Mouse (Mus musculus) embryonic facial prominence, embryonic 11.5 days (tissue): ENCODE measurements at regions not wholly inside any gene's neighbourhood (a gene's known extent, or its start where the extent isn't known, plus 50 kb on each side); places are given as distances from the start of the nearest gene placed in this dataset.

Source experiments
- ATAC-seq: fragments of 200-750 bp; cut with Nextera tagmentation; replicated peaks from 2 replicates; pipeline ENCODE4 v1.8.0; 2017; ENCODE audit warnings: low read depth; ENCODE audit not compliant: insufficient number of reproducible peaks, low FRiP score, low TSS enrichment
- DNase-seq: peaks from one replicate; pipeline ENCODE4 v3.0.0-alpha.2; 2015; ENCODE audit warnings: low spot score
- H3K27ac ChIP-seq: fragments of 300-500 bp; sonication (generic); replicated peaks from 2 replicates; pipeline ENCODE4 v1.5.1; 2014; ENCODE audit warnings: mild to moderate bottlenecking, low read depth, low read length, control low read depth
- H3K27me3 ChIP-seq: fragments of 300-500 bp; sonication (generic); 2 replicates; pipeline ENCODE4 v1.6.1; 2014; ENCODE audit warnings: mild to moderate bottlenecking, low read length, moderate library complexity, mixed read lengths; ENCODE audit not compliant: control insufficient read depth, insufficient read depth
- H3K36me3 ChIP-seq: fragments of 300-500 bp; sonication (generic); replicated peaks from 2 replicates; pipeline ENCODE4 v1.6.1; 2014; ENCODE audit warnings: low read depth, mild to moderate bottlenecking, low read length, moderate library complexity, mixed read lengths; ENCODE audit not compliant: control insufficient read depth, insufficient read depth
- H3K4me1 ChIP-seq: fragments of 300-500 bp; sonication (generic); 2 replicates; pipeline ENCODE4 v1.6.1; 2014; ENCODE audit warnings: low read length, mixed read lengths; ENCODE audit not compliant: control insufficient read depth, insufficient read depth
- H3K4me2 ChIP-seq: fragments of 300-500 bp; sonication (generic); 2 replicates; pipeline ENCODE4 v1.6.1; 2014; ENCODE audit warnings: low read depth, mild to moderate bottlenecking, control low read depth, low read length, moderate library complexity
- H3K4me3 ChIP-seq: fragments of 300-500 bp; sonication (generic); 2 replicates; pipeline ENCODE4 v1.5.1; 2014; ENCODE audit warnings: low read depth, low read length, control low read depth
- H3K9ac ChIP-seq: fragments of 300-500 bp; sonication (generic); replicated peaks from 2 replicates; pipeline ENCODE4 v1.6.1; 2014; ENCODE audit warnings: mild to moderate bottlenecking, control low read depth, low read length
- H3K9me3 ChIP-seq: fragments of 300-500 bp; sonication (generic); replicated peaks from 2 replicates; pipeline ENCODE4 v1.6.1; 2016; ENCODE audit warnings: mild to moderate bottlenecking, low read length, inconsistent platforms, mixed read lengths; ENCODE audit not compliant: control insufficient read depth
- WGBS: fragments of 180-500 bp; shearing (Covaris S2); extraction: QIAGEN DNeasy Blood & Tissue Kit; methylation state at CpG from one replicate; pipeline ENCODE4 v1.1.7; 2014; 5-methylcytosine and 5-hydroxymethylcytosine counted together

DNA sequence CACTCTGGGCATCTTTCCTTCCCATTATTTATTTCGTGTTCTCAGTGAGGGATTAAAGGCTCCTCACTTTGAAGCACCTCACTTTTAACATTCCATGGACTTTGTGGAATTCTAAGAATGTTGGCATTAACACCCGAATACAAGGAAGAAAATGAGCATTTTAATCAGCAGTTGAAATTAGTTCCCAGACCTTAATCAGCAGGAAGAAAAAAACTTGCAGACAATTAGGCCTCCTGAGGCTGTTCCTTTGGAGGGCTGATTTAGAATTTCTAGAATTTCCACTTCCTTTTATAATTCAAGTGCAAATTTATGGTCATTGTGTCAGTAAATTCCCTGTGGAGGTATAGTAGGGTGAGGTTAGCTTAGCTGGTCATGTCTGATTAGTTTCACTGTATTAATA, 407.6 kb downstream of the Dync2h1 start:
- H3K4me3 ChIP-seq = no peak overlapping the region
- no peaks in the 10 kb centered on the region for H3K27me3 ChIP-seq
- no peak overlapping the region for H3K4me2 ChIP-seq
- no peak for ATAC-seq
- H3K9ac ChIP-seq = no peak overlapping the region
- no peaks in the 10 kb centered on the region for H3K4me1 ChIP-seq
- H3K36me3 ChIP-seq = no peaks in the 10 kb centered on the region
- WGBS = 38% methylated on average over 2 of the region's 2 CpGs
- H3K9me3 ChIP-seq = no peaks in the 10 kb centered on the region
- no peak for DNase-seq
- H3K27ac ChIP-seq = no peak overlapping the region

DNA sequence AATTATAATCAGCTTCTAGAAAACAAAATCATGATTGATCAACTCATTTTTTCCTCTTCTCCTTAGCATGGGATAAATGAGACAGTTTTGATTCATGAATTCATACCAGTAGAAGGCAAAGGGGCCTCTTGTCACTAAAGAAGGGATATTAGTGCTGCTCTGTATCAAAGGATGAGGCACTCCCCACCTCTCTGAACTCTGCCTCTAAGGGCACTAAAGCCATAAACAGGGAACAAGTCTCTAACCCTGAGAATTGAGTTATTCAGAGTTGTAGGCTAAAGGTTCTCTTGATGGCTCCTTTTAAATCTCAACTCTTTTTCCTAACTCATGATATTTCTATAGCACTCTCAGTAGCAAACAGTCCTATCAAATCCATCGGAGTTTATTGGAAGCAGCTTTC, 442.8 kb downstream of the Dync2h1 start:
- WGBS = 87% methylated on average over 1 of the region's 1 CpGs
- H3K9me3 ChIP-seq = no peaks in the 10 kb centered on the region
- no peaks in the 10 kb centered on the region for H3K27me3 ChIP-seq
- ATAC-seq (no peak), DNase-seq (no peak)
- no peaks in the 10 kb centered on the region for H3K36me3 ChIP-seq
- H3K4me1 ChIP-seq = no peaks in the 10 kb centered on the region
- no peak overlapping the region for H3K27ac ChIP-seq
- H3K4me3 ChIP-seq = no peak overlapping the region
- no peak overlapping the region for H3K4me2 ChIP-seq
- no peak overlapping the region for H3K9ac ChIP-seq

DNA sequence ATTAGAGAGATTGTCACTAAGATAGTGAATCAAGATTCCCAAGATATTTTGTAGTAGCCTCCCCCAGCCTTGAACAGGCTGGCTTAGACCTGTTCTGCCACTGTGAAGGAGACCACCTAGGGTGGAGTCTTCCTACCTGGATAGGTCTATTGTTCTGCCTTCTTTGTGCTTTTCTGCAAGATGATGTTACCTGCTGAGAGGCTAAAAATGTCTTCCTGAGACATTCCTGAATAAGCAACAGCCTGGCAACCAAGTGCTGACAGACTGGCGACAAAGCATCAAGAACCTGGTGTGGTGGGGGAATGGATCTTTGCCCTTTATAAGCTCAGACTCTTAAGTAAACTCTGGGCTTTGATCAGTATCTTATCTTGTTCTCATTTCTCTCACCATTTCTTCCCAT, 447.8 kb downstream of the Dync2h1 start:
- no peak for DNase-seq
- 46% methylated on average over 1 of the region's 1 CpGs for WGBS
- H3K36me3 ChIP-seq = no peaks in the 10 kb centered on the region
- H3K27ac ChIP-seq = no peak overlapping the region
- no peak overlapping the region for H3K9ac ChIP-seq
- no peaks in the 10 kb centered on the region for H3K27me3 ChIP-seq
- H3K4me1 ChIP-seq = no peaks in the 10 kb centered on the region
- no peak overlapping the region for H3K4me2 ChIP-seq
- H3K4me3 ChIP-seq = no peak overlapping the region
- ATAC-seq = no peak
- H3K9me3 ChIP-seq = no peaks in the 10 kb centered on the region

DNA sequence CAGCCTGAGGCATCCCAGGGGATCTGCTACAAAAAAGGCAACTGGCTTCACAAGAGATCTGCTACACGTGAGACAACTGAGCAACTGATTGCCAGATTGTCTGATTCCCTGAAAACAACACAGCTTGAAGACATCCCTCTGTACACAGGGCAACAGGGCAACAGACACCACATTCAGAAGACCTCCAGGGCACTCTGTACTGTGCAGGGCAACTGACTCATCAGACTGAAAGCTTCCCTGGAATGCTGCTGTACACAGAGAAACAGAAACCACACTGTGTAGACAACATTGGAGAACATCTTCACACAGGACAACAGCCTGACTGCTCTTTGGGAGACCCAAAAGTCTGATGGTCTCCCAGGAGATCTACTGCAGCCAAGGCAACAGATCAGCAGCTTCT, 456.8 kb upstream of the Ddi1 start:
- no peak for DNase-seq
- H3K4me2 ChIP-seq = no peak overlapping the region
- 26% methylated on average over 1 of the region's 1 CpGs for WGBS
- no peaks in the 10 kb centered on the region for H3K9me3 ChIP-seq
- H3K27me3 ChIP-seq = no peaks in the 10 kb centered on the region
- no peaks in the 10 kb centered on the region for H3K36me3 ChIP-seq
- no peak for ATAC-seq
- no peak overlapping the region for H3K27ac ChIP-seq
- no peaks in the 10 kb centered on the region for H3K4me1 ChIP-seq
- no peak overlapping the region for H3K4me3 ChIP-seq
- H3K9ac ChIP-seq = no peak overlapping the region

DNA sequence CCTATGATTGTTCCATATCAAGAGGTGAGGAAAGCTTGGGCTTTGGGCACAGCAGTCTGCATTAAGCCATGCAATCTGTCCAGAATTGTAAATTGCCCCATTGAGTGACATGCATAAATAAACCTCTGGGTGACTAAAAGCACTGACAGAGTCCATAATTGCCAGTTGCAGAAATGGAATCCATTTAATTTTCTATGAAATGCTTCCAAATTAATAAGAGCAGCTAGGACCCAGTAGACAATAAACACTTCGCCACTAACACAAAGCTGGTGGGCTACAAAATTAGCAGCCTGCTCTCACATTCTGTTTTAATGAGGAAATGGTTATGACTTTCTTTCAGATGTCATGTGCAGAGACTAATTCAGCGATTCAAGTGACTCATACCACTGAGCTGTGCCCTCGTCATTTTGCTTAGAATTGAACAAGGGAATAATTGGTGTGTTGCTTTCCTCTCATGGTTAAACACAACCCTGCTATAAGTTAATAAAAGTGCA, 407.6 kb upstream of the Ddi1 start:
- Histone ChIP-seq H3K27me3 (no peaks in the 10 kb centered on the region), H3K4me1 (no peaks in the 10 kb centered on the region), H3K36me3 (no peaks in the 10 kb centered on the region), H3K27ac (no peak overlapping the region), H3K4me3 (no peak overlapping the region), H3K4me2 (no peak overlapping the region), H3K9me3 (no peaks in the 10 kb centered on the region), H3K9ac (no peak overlapping the region)
- ATAC-seq = no peak
- WGBS = 72% methylated on average over 3 of the region's 3 CpGs
- DNase-seq = no peak

DNA sequence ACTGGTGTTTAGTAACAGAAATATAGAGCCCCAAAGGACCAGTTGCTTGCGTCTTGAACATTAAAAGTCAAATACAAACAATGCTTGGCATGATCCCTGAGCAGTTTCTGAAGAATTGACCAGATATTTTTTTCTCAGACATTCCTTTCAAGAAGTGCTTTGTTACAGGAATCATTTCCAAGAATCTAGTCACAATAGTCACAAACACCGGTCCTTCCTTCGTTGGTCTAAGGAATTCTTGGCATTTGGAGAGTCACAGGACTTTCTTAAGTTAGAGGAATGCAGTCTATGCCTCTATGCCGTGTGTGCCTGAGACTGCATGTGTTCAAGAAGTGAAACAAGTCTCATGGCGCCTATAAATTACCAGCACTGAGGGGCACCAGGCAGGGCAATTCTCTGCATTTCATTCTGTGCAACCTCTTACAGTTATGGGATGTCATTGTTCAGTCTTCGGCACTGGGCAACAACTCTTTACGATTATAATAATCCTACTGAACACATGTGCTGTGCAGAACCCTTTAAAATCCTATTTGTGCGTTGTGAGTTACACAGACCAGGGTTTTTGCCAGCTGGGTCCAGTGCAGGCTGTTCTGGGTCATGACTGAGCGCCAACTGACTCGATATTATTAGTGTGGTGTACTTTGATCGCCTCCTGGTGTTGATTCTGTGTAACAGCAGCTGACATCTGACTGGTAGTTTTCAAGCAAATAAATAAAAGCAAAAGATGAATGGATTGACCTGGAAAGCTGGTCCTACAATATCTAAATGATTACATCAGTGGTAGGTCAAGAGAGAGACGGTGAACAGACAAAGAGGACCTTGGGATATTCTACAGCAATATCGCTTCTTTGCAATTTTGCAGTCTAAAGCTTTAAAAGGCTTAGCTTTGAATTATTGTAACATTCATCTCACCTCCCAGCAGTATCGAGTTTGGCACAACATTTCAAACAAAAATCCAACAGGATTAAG, 398.6 kb upstream of the Ddi1 start:
- WGBS = 48% methylated on average over 14 of the region's 14 CpGs
- H3K4me3 ChIP-seq = no peak overlapping the region
- H3K36me3 ChIP-seq = no peaks in the 10 kb centered on the region
- no peak overlapping the region for H3K4me2 ChIP-seq
- no peak overlapping the region for H3K9ac ChIP-seq
- no peaks in the 10 kb centered on the region for H3K9me3 ChIP-seq
- H3K27ac ChIP-seq = no peak overlapping the region
- no peaks in the 10 kb centered on the region for H3K27me3 ChIP-seq
- ATAC-seq (peak; percentile 90), DNase-seq (peak; percentile 67)
- H3K4me1 ChIP-seq = no peaks in the 10 kb centered on the region

DNA sequence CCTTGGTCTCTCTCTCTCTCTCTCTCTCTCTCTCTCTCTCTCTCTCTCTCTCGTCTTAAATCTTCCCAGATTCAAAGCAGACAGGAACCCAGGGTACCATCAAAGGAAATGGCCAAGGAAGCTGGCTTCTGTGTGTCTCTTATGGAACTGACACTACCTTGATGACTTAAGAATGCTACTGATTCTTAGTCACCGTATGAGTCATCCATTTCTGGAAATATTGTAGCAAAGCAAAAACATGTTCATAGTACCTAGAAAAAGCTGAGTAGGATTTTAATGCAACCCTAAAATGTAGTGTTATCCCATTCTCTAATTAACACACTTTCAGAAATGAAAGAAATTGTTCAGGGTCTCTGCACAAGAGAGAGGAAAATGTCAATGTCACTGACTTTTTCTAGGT, 396.0 kb upstream of the Ddi1 start:
- DNase-seq = no peak
- H3K4me2 ChIP-seq = no peak overlapping the region
- 71% methylated on average over 2 of the region's 2 CpGs for WGBS
- no peak overlapping the region for H3K4me3 ChIP-seq
- H3K4me1 ChIP-seq = no peaks in the 10 kb centered on the region
- H3K9me3 ChIP-seq = no peaks in the 10 kb centered on the region
- H3K27me3 ChIP-seq = no peaks in the 10 kb centered on the region
- ATAC-seq = no peak
- H3K27ac ChIP-seq = no peak overlapping the region
- no peaks in the 10 kb centered on the region for H3K36me3 ChIP-seq
- no peak overlapping the region for H3K9ac ChIP-seq

DNA sequence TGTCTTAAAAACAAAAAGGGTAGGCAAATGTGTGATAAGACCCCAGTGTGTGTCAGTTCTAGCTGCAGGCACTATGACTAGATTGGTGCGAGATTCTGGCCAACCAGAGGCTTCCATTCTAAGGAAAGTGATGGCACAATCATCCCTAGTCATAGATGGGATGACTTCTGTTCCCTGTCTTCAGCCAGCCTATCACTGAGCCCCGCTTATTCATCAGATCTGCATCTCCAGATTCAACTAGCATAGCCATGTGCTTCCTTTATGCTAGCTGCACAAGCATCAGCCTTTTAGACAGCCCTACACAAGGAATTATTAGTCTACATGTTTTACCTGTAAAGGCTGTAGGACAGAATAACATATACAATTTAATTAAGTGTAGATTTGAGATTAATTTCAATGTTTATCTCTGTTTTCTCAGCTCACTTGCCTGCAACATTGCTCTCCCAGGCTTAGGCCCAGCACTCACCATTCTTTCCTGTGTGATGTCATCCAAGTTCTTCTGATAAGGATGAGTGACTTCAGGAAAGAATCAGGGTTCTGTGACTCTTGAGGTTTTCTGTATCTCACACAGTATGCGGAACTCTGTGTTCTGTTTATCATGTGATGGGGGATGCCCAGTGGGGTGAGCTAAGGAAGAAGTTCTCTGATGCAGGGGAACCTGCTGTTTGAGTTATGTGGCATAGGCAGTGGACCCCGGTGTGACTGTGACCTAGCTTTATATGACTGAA, 382.8 kb upstream of the Ddi1 start:
- no peak overlapping the region for H3K27ac ChIP-seq
- H3K36me3 ChIP-seq = no peaks in the 10 kb centered on the region
- no peak overlapping the region for H3K4me2 ChIP-seq
- H3K9me3 ChIP-seq = no peaks in the 10 kb centered on the region
- no peaks in the 10 kb centered on the region for H3K27me3 ChIP-seq
- H3K4me1 ChIP-seq = no peaks in the 10 kb centered on the region
- H3K9ac ChIP-seq = no peak overlapping the region
- no peak overlapping the region for H3K4me3 ChIP-seq
- no peak for ATAC-seq
- DNase-seq = no peak
- WGBS = 84% methylated on average over 4 of the region's 4 CpGs
